Mouse (Mus musculus): ENCODE measurements around the gene Cdh4. TPM values are rescaled to one million over a fixed set of nuclear protein-coding genes. Genes with fewer than 3 reads are reported as not detected.

Cdh4 gene
- polyA plus RNA-seq, 1 experiment from 2014 or later = 0.61 TPM

GRCm38 (mm10) chr2:179575585-179575984 is 133.4 kb downstream of the Cdh4 start:
- Histone ChIP-seq H3K9me3 (ENCODE audit: low read length) (no peaks in the 10 kb centered on the region), H3K27me3 (ENCODE audit: insufficient read depth, low read length) (no peaks in the 10 kb centered on the region), H3K4me2 (ENCODE audit: low read depth, low read length) (no peak overlapping the region), H3K9ac (replicated peaks) (no peak overlapping the region), H3K27ac (ENCODE audit: low read depth) (no peak overlapping the region), H3K4me3 (ENCODE audit: low read depth, low read length) (no peak overlapping the region), H3K4me1 (ENCODE audit: insufficient read depth) (no peaks in the 10 kb centered on the region), H3K36me3 (replicated peaks; ENCODE audit: insufficient read depth, low read length) (no peaks in the 10 kb centered on the region)
- DNase-seq = no peak
- no peak for TF ChIP-seq CTCF (IDR thresholded peaks at IDR 0.05; ENCODE audit: low read depth)
- TF ChIP-seq EP300 (IDR thresholded peaks at IDR 0.05; ENCODE audit: low read depth) = no peak
- WGBS (ENCODE audit: insufficient replicate concordance) = 56% methylated on average over 7 of the region's 7 CpGs
- no peak for ATAC-seq

- 50% methylated on average over 1 of the region's 1 CpGs for whole genome bisulfite sequencing (ENCODE audit: insufficient replicate concordance)
- Histone ChIP-seq H3K4me2 (ENCODE audit: low read depth, low read length) (no peak overlapping the region), H3K9ac (replicated peaks) (no peak overlapping the region), H3K27ac (ENCODE audit: low read depth) (no peak overlapping the region), H3K9me3 (ENCODE audit: low read length) (no peaks in the 10 kb centered on the region), H3K4me3 (ENCODE audit: low read depth, low read length) (no peak overlapping the region), H3K4me1 (ENCODE audit: insufficient read depth) (no peaks in the 10 kb centered on the region), H3K36me3 (replicated peaks; ENCODE audit: insufficient read depth, low read length) (no peaks in the 10 kb centered on the region), H3K27me3 (ENCODE audit: insufficient read depth, low read length) (no peaks in the 10 kb centered on the region)
- 0 out of 2 replicates have a peak, but pooled peaks have one; percentile 23 for TF ChIP-seq CTCF (IDR thresholded peaks at IDR 0.05; ENCODE audit: low read depth)
- TF ChIP-seq EP300 (IDR thresholded peaks at IDR 0.05; ENCODE audit: low read depth) = no peak
- DNase-seq (no peak), ATAC-seq (no peak)
Measured at GRCm38 (mm10) chr2:179576221-179576620, 134.0 kb downstream of the Cdh4 start.

- no peak overlapping the region for H3K9ac ChIP-seq (replicated peaks)
- H3K27ac ChIP-seq (ENCODE audit: low read depth) = no peak overlapping the region
- no peaks in the 10 kb centered on the region for H3K9me3 ChIP-seq (ENCODE audit: low read length)
- no peaks in the 10 kb centered on the region for H3K4me1 ChIP-seq (ENCODE audit: insufficient read depth)
- DNase-seq (no peak), ATAC-seq (no peak)
- H3K27me3 ChIP-seq (ENCODE audit: insufficient read depth, low read length) = no peaks in the 10 kb centered on the region
- H3K4me2 ChIP-seq (ENCODE audit: low read depth, low read length) = no peak overlapping the region
- TF ChIP-seq CTCF (IDR thresholded peaks at IDR 0.05; ENCODE audit: low read depth) (no peak), EP300 (IDR thresholded peaks at IDR 0.05; ENCODE audit: low read depth) (no peak)
- no peaks in the 10 kb centered on the region for H3K36me3 ChIP-seq (replicated peaks; ENCODE audit: insufficient read depth, low read length)
- WGBS (ENCODE audit: insufficient replicate concordance) = 60% methylated on average over 3 of the region's 3 CpGs
- no peak overlapping the region for H3K4me3 ChIP-seq (ENCODE audit: low read depth, low read length)
Measured at GRCm38 (mm10) chr2:179578329-179578728, 136.1 kb downstream of the Cdh4 start.

GRCm38 (mm10) chr2:179578842-179579241 is 136.6 kb downstream of the Cdh4 start:
- DNase-seq (no peak), ATAC-seq (no peak)
- no peaks in the 10 kb centered on the region for H3K36me3 ChIP-seq (replicated peaks; ENCODE audit: insufficient read depth, low read length)
- 70% methylated on average over 11 of the region's 11 CpGs for WGBS (ENCODE audit: insufficient replicate concordance)
- H3K9me3 ChIP-seq (ENCODE audit: low read length) = no peaks in the 10 kb centered on the region
- no peak overlapping the region for H3K9ac ChIP-seq (replicated peaks)
- H3K4me1 ChIP-seq (ENCODE audit: insufficient read depth) = no peaks in the 10 kb centered on the region
- no peak overlapping the region for H3K27ac ChIP-seq (ENCODE audit: low read depth)
- H3K4me2 ChIP-seq (ENCODE audit: low read depth, low read length) = no peak overlapping the region
- TF ChIP-seq EP300 (IDR thresholded peaks at IDR 0.05; ENCODE audit: low read depth) = no peak
- TF ChIP-seq CTCF (IDR thresholded peaks at IDR 0.05; ENCODE audit: low read depth) = no peak
- no peak overlapping the region for H3K4me3 ChIP-seq (ENCODE audit: low read depth, low read length)
- H3K27me3 ChIP-seq (ENCODE audit: insufficient read depth, low read length) = no peaks in the 10 kb centered on the region

- H3K4me3 ChIP-seq (ENCODE audit: low read depth, low read length) = no peak overlapping the region
- DNase-seq (no peak), ATAC-seq (no peak)
- H3K36me3 ChIP-seq (replicated peaks; ENCODE audit: insufficient read depth, low read length) = no peaks in the 10 kb centered on the region
- H3K9me3 ChIP-seq (ENCODE audit: low read length) = no peaks in the 10 kb centered on the region
- no peaks in the 10 kb centered on the region for H3K27me3 ChIP-seq (ENCODE audit: insufficient read depth, low read length)
- H3K4me2 ChIP-seq (ENCODE audit: low read depth, low read length) = no peak overlapping the region
- H3K27ac ChIP-seq (ENCODE audit: low read depth) = no peak overlapping the region
- WGBS (ENCODE audit: insufficient replicate concordance) = 50% methylated on average over 4 of the region's 4 CpGs
- H3K9ac ChIP-seq (replicated peaks) = no peak overlapping the region
- TF ChIP-seq CTCF (IDR thresholded peaks at IDR 0.05; ENCODE audit: low read depth) (no peak), EP300 (IDR thresholded peaks at IDR 0.05; ENCODE audit: low read depth) (no peak)
- no peaks in the 10 kb centered on the region for H3K4me1 ChIP-seq (ENCODE audit: insufficient read depth)
Measured at GRCm38 (mm10) chr2:179580415-179580814, 138.2 kb downstream of the Cdh4 start.

- no peak for DNase-seq
- Histone ChIP-seq H3K9me3 (ENCODE audit: low read length) (no peaks in the 10 kb centered on the region), H3K4me2 (ENCODE audit: low read depth, low read length) (no peak overlapping the region), H3K4me3 (ENCODE audit: low read depth, low read length) (no peak overlapping the region), H3K36me3 (replicated peaks; ENCODE audit: insufficient read depth, low read length) (no peaks in the 10 kb centered on the region), H3K9ac (replicated peaks) (no peak overlapping the region), H3K27ac (ENCODE audit: low read depth) (no peak overlapping the region), H3K4me1 (ENCODE audit: insufficient read depth) (no peaks in the 10 kb centered on the region), H3K27me3 (ENCODE audit: insufficient read depth, low read length) (no peaks in the 10 kb centered on the region)
- WGBS (ENCODE audit: insufficient replicate concordance) = 73% methylated on average over 5 of the region's 5 CpGs
- no peak for ATAC-seq
- TF ChIP-seq EP300 (IDR thresholded peaks at IDR 0.05; ENCODE audit: low read depth) (no peak), CTCF (IDR thresholded peaks at IDR 0.05; ENCODE audit: low read depth) (no peak)
Measured at GRCm38 (mm10) chr2:179581058-179581457, 138.8 kb downstream of the Cdh4 start.

GRCm38 (mm10) chr2:179582966-179583365 is 140.7 kb downstream of the Cdh4 start:
- WGBS (ENCODE audit: insufficient replicate concordance) = 62% methylated on average over 16 of the region's 16 CpGs
- no peak overlapping the region for H3K27ac ChIP-seq (ENCODE audit: low read depth)
- ATAC-seq (no peak), DNase-seq (no peak)
- H3K4me2 ChIP-seq (ENCODE audit: low read depth, low read length) = no peak overlapping the region
- H3K9ac ChIP-seq (replicated peaks) = no peak overlapping the region
- H3K9me3 ChIP-seq (ENCODE audit: low read length) = no peaks in the 10 kb centered on the region
- H3K36me3 ChIP-seq (replicated peaks; ENCODE audit: insufficient read depth, low read length) = no peaks in the 10 kb centered on the region
- TF ChIP-seq CTCF (IDR thresholded peaks at IDR 0.05; ENCODE audit: low read depth) = no peak
- no peak for TF ChIP-seq EP300 (IDR thresholded peaks at IDR 0.05; ENCODE audit: low read depth)
- H3K4me1 ChIP-seq (ENCODE audit: insufficient read depth) = no peaks in the 10 kb centered on the region
- no peak overlapping the region for H3K4me3 ChIP-seq (ENCODE audit: low read depth, low read length)
- no peaks in the 10 kb centered on the region for H3K27me3 ChIP-seq (ENCODE audit: insufficient read depth, low read length)
